22 mouse cellular contexts compared by ENCODE assay signal in the genomic region with DNA sequence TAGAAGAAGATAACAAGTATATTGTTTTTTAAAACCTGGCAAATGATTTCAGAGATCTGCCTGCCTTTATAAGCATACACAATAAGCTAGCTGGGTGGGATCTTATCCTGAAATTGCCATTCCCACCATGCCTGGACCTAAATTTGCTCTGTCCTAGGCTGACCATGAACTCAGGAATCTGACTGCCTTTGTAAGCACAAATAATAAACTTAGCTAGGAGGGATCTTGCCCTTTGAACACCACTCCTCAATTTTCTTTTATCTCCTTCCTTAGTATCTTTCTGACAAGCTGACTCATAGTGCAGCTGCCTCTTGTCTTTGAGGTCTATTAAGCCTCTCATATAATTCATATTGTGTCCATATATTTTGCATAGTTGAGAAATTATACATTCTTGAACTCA.
DNase-seq lines count a peak whose midpoint lies in the region; ATAC-seq and TF ChIP-seq lines count a peak whose summit lies in the region.
"Had no signal": no experiment of that assay in that cellular context is flagged by ENCODE, and none has a peak within 500 bp of the region (broad histone marks: within the 10 kb centered on the region; RNA-seq: fewer than 3 reads in every experiment).

No protein-coding gene starts in this region.

- no peaks in the 10 kb centered on the region for H3K4me1 ChIP-seq in intestine, embryonic 15.5 days (replicated peaks)
- H3K4me1 ChIP-seq in intestine, embryonic 16.5 days (ENCODE audit: control insufficient read depth, insufficient read depth, low read length): no peaks in the 10 kb centered on the region
- no peaks in the 10 kb centered on the region for H3K4me1 ChIP-seq in intestine, postnatal 0 days (replicated peaks; ENCODE audit: control insufficient read depth, insufficient read depth, low read length)
- H3K4me1 ChIP-seq in small intestine, adult 2 months (ENCODE audit: control insufficient read depth, insufficient read depth, insufficient read length, low read length): peaks cover 12% of the 10 kb centered on the region; the same call in 1 of the 2 replicates

- no peak overlapping the region for H3K4me3 ChIP-seq in intestine, embryonic 15.5 days (replicated peaks)
- no peak overlapping the region for H3K4me3 ChIP-seq in intestine, embryonic 16.5 days (ENCODE audit: low read length)
- no peak overlapping the region for H3K4me3 ChIP-seq in intestine, postnatal 0 days (ENCODE audit: low read depth, low read length)
- H3K4me3 ChIP-seq in small intestine, adult 2 months (ENCODE audit: low read depth, low read length): no peak overlapping the region

- no peak for DNase-seq in urinary bladder, postnatal 14 days (ENCODE audit: low spot score)
- no peak for DNase-seq in heart, adult 8-10 months (ENCODE audit: low spot score)
- DNase-seq in adrenal gland, postnatal 25 days: no peak
- DNase-seq in adrenal gland, adult 2 months: no peak
- DNase-seq: adrenal gland, adult 8-10 months; adrenal gland, postnatal 10 days; adrenal gland, postnatal 14 days; adrenal gland, postnatal 36 days; B cell, adult 2 months; cerebellum, adult 11 months; cerebellum, adult 11-12 months; cerebellum, adult 18-20 months; cerebellum, adult 2 months had no signal

- no peaks in the 10 kb centered on the region; the same call in 1 of the 2 replicates for H3K9me3 ChIP-seq in intestine, embryonic 15.5 days
- 0 out of 2 replicates have a peak, but pooled peaks cover 4% of the 10 kb centered on the region for H3K9me3 ChIP-seq in intestine, embryonic 16.5 days (ENCODE audit: control insufficient read depth, low read length)
- no peaks in the 10 kb centered on the region for H3K9me3 ChIP-seq in intestine, postnatal 0 days (ENCODE audit: control insufficient read depth)
- H3K9me3 ChIP-seq: G1E had no signal

- no peak for TF ChIP-seq CTCF in intestine, postnatal 0 days (IDR thresholded peaks at IDR 0.05; ENCODE audit: low read depth)
- TF ChIP-seq CTCF in small intestine, adult 2 months (IDR thresholded peaks at IDR 0.05; ENCODE audit: extremely low read depth, insufficient read length, insufficient replicate concordance, low read depth, low read length): no peak

- TF ChIP-seq POLR2A in small intestine, adult 2 months (IDR thresholded peaks at IDR 0.05; ENCODE audit: low read depth, low read length): no peak

- H3K27ac ChIP-seq in intestine, embryonic 15.5 days: no peak overlapping the region
- no peak overlapping the region for H3K27ac ChIP-seq in intestine, embryonic 16.5 days (ENCODE audit: low read length)
- H3K27ac ChIP-seq in intestine, postnatal 0 days (ENCODE audit: low read depth, low read length): no peak overlapping the region; the same call in 1 of the 2 replicates
- peak overlapping the region; percentile 76 for H3K27ac ChIP-seq in small intestine, adult 2 months (ENCODE audit: insufficient read depth, low read depth, low read length)

- H3K36me3 ChIP-seq in intestine, embryonic 15.5 days: no peaks in the 10 kb centered on the region
- H3K36me3 ChIP-seq in intestine, embryonic 16.5 days (ENCODE audit: control insufficient read depth, insufficient read depth, low read length): no peaks in the 10 kb centered on the region; the same call in 1 of the 2 replicates
- no peaks in the 10 kb centered on the region for H3K36me3 ChIP-seq in intestine, postnatal 0 days (ENCODE audit: control insufficient read depth, insufficient read depth)
- H3K36me3 ChIP-seq in small intestine, adult 2 months (ENCODE audit: control insufficient read depth, insufficient read depth, low read length): no peaks in the 10 kb centered on the region; the same call in 1 of the 2 replicates

- H3K27me3 ChIP-seq in intestine, embryonic 15.5 days (replicated peaks): no peaks in the 10 kb centered on the region
- no peaks in the 10 kb centered on the region for H3K27me3 ChIP-seq in intestine, embryonic 16.5 days (replicated peaks; ENCODE audit: control insufficient read depth, insufficient read depth, low read length)
- no peaks in the 10 kb centered on the region for H3K27me3 ChIP-seq in intestine, postnatal 0 days (replicated peaks; ENCODE audit: control insufficient read depth, insufficient read depth, low read length)
- H3K27me3 ChIP-seq in small intestine, adult 2 months (ENCODE audit: control insufficient read depth, insufficient read depth, low read length): no peaks in the 10 kb centered on the region
- H3K27me3 ChIP-seq: CH12.LX, Patski had no signal

- ATAC-seq in intestine, embryonic 15.5 days: peak; percentile 65
- peak; percentile 78 for ATAC-seq in intestine, embryonic 16.5 days
- ATAC-seq in intestine, postnatal 0 days: peak; percentile 80
- ATAC-seq: activated CD4-positive, CD25-positive, alpha-beta regulatory T cell, adult 4 months; CD4-positive, CD25-positive, alpha-beta regulatory T cell, adult 4 months; Patski had no signal

- H3K4me2 ChIP-seq in intestine, embryonic 15.5 days (replicated peaks): no peak overlapping the region
- H3K4me2 ChIP-seq in intestine, embryonic 16.5 days (ENCODE audit: low read depth, low read length): no peak overlapping the region
- H3K4me2 ChIP-seq in intestine, postnatal 0 days (replicated peaks; ENCODE audit: low read depth): no peak overlapping the region

- no peak overlapping the region for H3K9ac ChIP-seq in intestine, embryonic 15.5 days
- H3K9ac ChIP-seq in intestine, embryonic 16.5 days (ENCODE audit: low read depth, low read length): no peak overlapping the region
- no peak overlapping the region for H3K9ac ChIP-seq in intestine, postnatal 0 days (ENCODE audit: low read depth, low read length)
